In genomic region chr10:121351066-121351581, GRCm38 (mm10) we compare ENCODE assay signal across 8 mouse cellular contexts. TPM values are rescaled to one million over a fixed set of nuclear protein-coding genes. Genes with fewer than 3 reads are reported as not detected.
DNase-seq lines count a peak whose midpoint lies in the region; ATAC-seq and TF ChIP-seq lines count a peak whose summit lies in the region.

Tbc1d30 (minus strand) TSS chr10:121351278.

- peak; percentile 73 for ATAC-seq in inflammation-experienced regulatory T-cells, adult 6 months
- peak; percentile 51 for ATAC-seq in limb, embryonic 11.5 days (ENCODE audit: insufficient number of reproducible peaks, low FRiP score, low TSS enrichment, low read depth)

- no peaks in the 10 kb centered on the region for H3K36me3 ChIP-seq in limb, embryonic 11.5 days (ENCODE audit: control insufficient read depth, insufficient read depth, low read length)
- no peaks in the 10 kb centered on the region for H3K36me3 ChIP-seq in midbrain, embryonic 10.5 days

- 0% methylated on average over 61 of the region's 61 CpGs for WGBS in limb, embryonic 11.5 days
- WGBS in midbrain, embryonic 10.5 days, result under 1% methylated on average over 61 of the region's 61 CpGs

- peak within 1 kb of the TSS; percentile 81 for H3K4me2 ChIP-seq in limb, embryonic 11.5 days (ENCODE audit: low read depth, severe bottlenecking)

- H3K4me3 ChIP-seq in left cerebral cortex, adult 2 months, result peak within 1 kb of the TSS; percentile 46
- H3K4me3 ChIP-seq in limb, embryonic 11.5 days (ENCODE audit: low read depth, low read length), result peak within 1 kb of the TSS; percentile 44
- peak within 1 kb of the TSS; percentile 66 for H3K4me3 ChIP-seq in midbrain, embryonic 10.5 days

- intact Hi-C loops in left cerebral cortex, adult 2 months (cut with DNase I), result no loop called here

- no peak for DNase-seq in left cerebral cortex, adult 2 months (ENCODE audit: extremely low spot score in 1 of 2, low spot score in 2 of 2)
- DNase-seq in left cerebral cortex, adult 11 months (ENCODE audit: low spot score), result no peak
- peak; percentile 24 for DNase-seq in cerebellum, adult 8-10 months
- DNase-seq in gastrocnemius, postnatal 25 days, result peak; percentile 28
- no peak for DNase-seq in limb, embryonic 11.5 days (ENCODE audit: low spot score)
- peak; percentile 62 for DNase-seq in midbrain, embryonic 10.5 days (ENCODE audit: low spot score)
- DNase-seq in urinary bladder, adult 2 months (ENCODE audit: low spot score), result peak; percentile 65

- no peak within 1 kb of the TSS for H3K27ac ChIP-seq in left cerebral cortex, adult 2 months
- no peak within 1 kb of the TSS for H3K27ac ChIP-seq in limb, embryonic 11.5 days (replicated peaks; ENCODE audit: low read depth, low read length)
- H3K27ac ChIP-seq in midbrain, embryonic 10.5 days (replicated peaks), result peak within 1 kb of the TSS; percentile 61; the same call in 1 of the 2 replicates

- peak within 1 kb of the TSS; percentile 41; the same call in 1 of the 2 replicates for H3K9ac ChIP-seq in limb, embryonic 11.5 days (ENCODE audit: low read length)

- TF ChIP-seq CTCF in left cerebral cortex, adult 2 months (IDR thresholded peaks at IDR 0.05), result no peak; the same call in 1 of the 2 replicates

- no peaks in the 10 kb centered on the region for H3K9me3 ChIP-seq in limb, embryonic 11.5 days (ENCODE audit: control insufficient read depth, low read length)
- peaks cover 4% of the 10 kb centered on the region; the same call in 1 of the 2 replicates for H3K9me3 ChIP-seq in midbrain, embryonic 10.5 days (replicated peaks)

- H3K4me1 ChIP-seq in limb, embryonic 11.5 days (ENCODE audit: control insufficient read depth, insufficient read depth, low read length), result peaks cover 7% of the 10 kb centered on the region
- peaks cover 30% of the 10 kb centered on the region for H3K4me1 ChIP-seq in midbrain, embryonic 10.5 days

- H3K27me3 ChIP-seq in limb, embryonic 11.5 days (ENCODE audit: control insufficient read depth, insufficient read depth, low read length), result peaks cover 21% of the 10 kb centered on the region
- H3K27me3 ChIP-seq in midbrain, embryonic 10.5 days (ENCODE audit: low read depth, poor library complexity, severe bottlenecking), result peaks cover 57% of the 10 kb centered on the region

RNA-seq across cellular contexts. Expression of gene Tbc1d30, which starts in this region (rescaled TPM):
- total RNA-seq in left cerebral cortex, adult 2 months (2021), result 10 to 100 TPM; 88.1 to 91.0 TPM
- total RNA-seq in gastrocnemius, postnatal 25 days (2021), result under 1 TPM; 0.13 to 0.38 TPM
- 1 to 10 TPM; 3.3 to 7.0 (median 3.5) TPM for polyA plus RNA-seq in inflammation-experienced regulatory T-cells, adult 6 months (2017; shearing (Covaris generic))
- polyA plus RNA-seq in limb, embryonic 11.5 days (2014; fragmentation: Nextera tagmentation; extraction: Ambion mirVana), result 0.45 and 0.95 TPM in 2 replicates
- 1.1 and 2.2 TPM in 2 replicates for polyA plus RNA-seq in midbrain, embryonic 10.5 days (2016; fragmentation: Nextera tagmentation; extraction: Ambion mirVana)
- polyA plus RNA-seq in urinary bladder, adult 2 months (2012; rRNA removed), result 8.4 and 8.7 TPM in 2 replicates

Comparison
In these comparisons a context has a peak if more than half of its experiments do, and no peak if none do; other contexts are left out.
1. RNA of gene Tbc1d30 (total RNA-seq): 88.1 to 91.0 TPM in left cerebral cortex, adult 2 months; 0.13 to 0.38 TPM in gastrocnemius, postnatal 25 days; every median in the first group is over 10 times any median in the second.
2. Peak in DNase-seq in gastrocnemius, postnatal 25 days; RNA of the gene not detected or under 1 TPM.
3. Peak in ATAC-seq, H3K4me3 ChIP-seq, H3K9ac ChIP-seq and H3K4me2 ChIP-seq in limb, embryonic 11.5 days; RNA of the gene not detected or under 1 TPM.
4. DNase-seq: peak in cerebellum, adult 8-10 months (single experiment), midbrain, embryonic 10.5 days (single experiment) and urinary bladder, adult 2 months (single experiment); none in left cerebral cortex, adult 2 months (0 of 2), left cerebral cortex, adult 11 months (single experiment) and limb, embryonic 11.5 days (single experiment).
5. Peak in every context shown above with its lines, with median percentiles within 50 percentile points of each other: H3K4me3 ChIP-seq.